Mouse (Mus musculus) MEL (cell line): ENCODE results near the gene Gbx2. TPM values are rescaled to one million over a fixed set of nuclear protein-coding genes. Genes with fewer than 3 reads are reported as not detected.

Experiments used
- DNase-seq: peaks from one replicate; pipeline ENCODE4 v3.0.0; 2011; ENCODE audit warnings: low read depth, low spot score
- H3K27ac ChIP-seq: 2 replicates; pipeline ENCODE4 v1.5.1; 2012; ENCODE audit warnings: low read depth, mild to moderate bottlenecking, control low read depth, low read length, moderate library complexity; ENCODE audit not compliant: control insufficient read depth
- H3K27me3 ChIP-seq, 2 experiments: fragments of 150-350 bp in 1 of 2; sonication (generic) in 1 of 2; 2 replicates each; pipeline ENCODE4 v1.6.1; 2012; ENCODE audit warnings: low read length in 2 of 2, mild to moderate bottlenecking in 2 of 2, improper control_type of control experiment in 1 of 2, moderate library complexity in 1 of 2; ENCODE audit not compliant: insufficient read depth in 2 of 2, control insufficient read depth in 1 of 2
- H3K36me3 ChIP-seq, 2 experiments: 2 replicates each; pipeline ENCODE4 v1.6.1; 2012 to 2014; ENCODE audit warnings: low read length in 2 of 2, improper control_type of control experiment in 1 of 2, inconsistent platforms in 1 of 2, mild to moderate bottlenecking in 1 of 2; ENCODE audit not compliant: insufficient read depth in 2 of 2, control insufficient read depth in 1 of 2
- H3K4me1 ChIP-seq, 2 experiments: fragments of 150-350 bp in 1 of 2; sonication (generic) in 1 of 2; 2 replicates each; pipeline ENCODE4 v1.6.1; 2012; ENCODE audit warnings: low read length in 2 of 2, improper control_type of control experiment in 1 of 2, mild to moderate bottlenecking in 1 of 2; ENCODE audit not compliant: insufficient read depth in 2 of 2, control insufficient read depth in 1 of 2
- H3K4me3 ChIP-seq, 2 experiments: fragments of 150-350 bp in 1 of 2; sonication (generic) in 1 of 2; 2 replicates each; pipeline ENCODE4 v1.5.1; 2012; ENCODE audit warnings: low read depth in 2 of 2, low read length in 2 of 2, mild to moderate bottlenecking in 2 of 2, moderate library complexity in 2 of 2, control low read depth in 1 of 2, improper control_type of control experiment in 1 of 2; ENCODE audit not compliant: control insufficient read depth in 1 of 2, insufficient read depth in 1 of 2
- H3K79me2 ChIP-seq: 2 replicates; pipeline ENCODE4 v1.6.1; 2012; ENCODE audit warnings: mild to moderate bottlenecking, low read length, moderate library complexity; ENCODE audit not compliant: control insufficient read depth, poor library complexity, insufficient read depth
- H3K9ac ChIP-seq: 2 replicates; pipeline ENCODE4 v1.6.1; 2012; ENCODE audit warnings: low read depth, mild to moderate bottlenecking, control low read depth, low read length, moderate library complexity; ENCODE audit not compliant: control insufficient read depth, poor library complexity, severe bottlenecking
- H3K9me3 ChIP-seq: fragments of 150-350 bp; sonication (generic); replicated peaks from 2 replicates; pipeline ENCODE4 v1.6.1; 2012; ENCODE audit warnings: mild to moderate bottlenecking, low read length, improper control_type of control experiment, moderate library complexity; ENCODE audit not compliant: insufficient read depth
- BHLHE40 ChIP-seq: IDR thresholded peaks from 2 replicates; pipeline ENCODE4 v1.6.1; 2012; ENCODE audit warnings: low read depth, mild to moderate bottlenecking, inconsistent platforms, low read length, improper control_type of control experiment, borderline replicate concordance
- E2F4 ChIP-seq: IDR thresholded peaks from 2 replicates; pipeline ENCODE4 v1.6.1; 2011; ENCODE audit warnings: low read depth, low read length, improper control_type of control experiment, borderline replicate concordance
- ELF1 ChIP-seq: IDR thresholded peaks from 2 replicates; pipeline ENCODE4 v1.6.1; 2014; ENCODE audit warnings: low read depth, mild to moderate bottlenecking, inconsistent platforms, low read length, improper control_type of control experiment, moderate library complexity
- ETS1 ChIP-seq: IDR thresholded peaks from 2 replicates; pipeline ENCODE4 v1.6.1; 2012; ENCODE audit warnings: low read depth, mild to moderate bottlenecking, inconsistent platforms, low read length, improper control_type of control experiment, moderate library complexity
- GABPA ChIP-seq: IDR thresholded peaks from 2 replicates; pipeline ENCODE4 v1.6.1; 2012; ENCODE audit warnings: low read depth, mild to moderate bottlenecking, inconsistent platforms, low read length, improper control_type of control experiment, moderate library complexity
- GATA1 ChIP-seq: IDR thresholded peaks from 2 replicates; pipeline ENCODE4 v1.6.1; 2011; ENCODE audit warnings: low read depth, low read length, improper control_type of control experiment
- HCFC1 ChIP-seq: IDR thresholded peaks from 2 replicates; pipeline ENCODE4 v1.6.1; 2012; ENCODE audit warnings: low read depth, mild to moderate bottlenecking, inconsistent platforms, low read length, improper control_type of control experiment, moderate library complexity
- JUND ChIP-seq: IDR thresholded peaks from 2 replicates; pipeline ENCODE4 v1.6.1; 2011; ENCODE audit warnings: low read depth, mild to moderate bottlenecking, improper control_type of control experiment, low read length
- KAT2A ChIP-seq: conservative IDR thresholded peaks from 2 replicates; pipeline ENCODE4 v1.6.1; 2012; ENCODE audit warnings: low read depth, low read length, improper control_type of control experiment, inconsistent platforms
- MAZ ChIP-seq: IDR thresholded peaks from 2 replicates; pipeline ENCODE4 v1.6.1; 2012; ENCODE audit warnings: low read depth, mild to moderate bottlenecking, inconsistent platforms, low read length, improper control_type of control experiment
- NELFE ChIP-seq: IDR thresholded peaks from 2 replicates; pipeline ENCODE4 v1.6.1; 2011; ENCODE audit warnings: low read depth, low read length, improper control_type of control experiment
- NRF1 ChIP-seq: IDR thresholded peaks from 2 replicates; pipeline ENCODE4 v1.6.1; 2014; ENCODE audit warnings: low read depth, mild to moderate bottlenecking, inconsistent platforms, low read length, improper control_type of control experiment, moderate library complexity; ENCODE audit not compliant: poor library complexity, insufficient read depth, severe bottlenecking
- POLR2AphosphoS2 ChIP-seq: IDR thresholded peaks from 2 replicates; pipeline ENCODE4 v1.6.1; 2011; ENCODE audit warnings: low read length, improper control_type of control experiment
- POLR2AphosphoS5 ChIP-seq: IDR thresholded peaks from 2 replicates; pipeline ENCODE4 v1.6.1; 2012; ENCODE audit warnings: low read depth, borderline replicate concordance, mild to moderate bottlenecking, inconsistent platforms, low read length, moderate library complexity, mixed read lengths
- RAD21 ChIP-seq: IDR thresholded peaks from 2 replicates; pipeline ENCODE4 v1.6.1; 2011; ENCODE audit warnings: mild to moderate bottlenecking, low read depth, low read length, improper control_type of control experiment
- SIN3A ChIP-seq: IDR thresholded peaks from 2 replicates; pipeline ENCODE4 v1.6.1; 2012; ENCODE audit warnings: low read length, improper control_type of control experiment, inconsistent platforms
- TCF12 ChIP-seq: IDR thresholded peaks from 2 replicates; pipeline ENCODE4 v1.6.1; 2014; ENCODE audit warnings: low read depth, mild to moderate bottlenecking, inconsistent platforms, low read length, improper control_type of control experiment, moderate library complexity
- UBTF ChIP-seq: IDR thresholded peaks from 2 replicates; pipeline ENCODE4 v1.6.1; 2012; ENCODE audit warnings: low read depth, mild to moderate bottlenecking, inconsistent platforms, low read length, improper control_type of control experiment, moderate library complexity, borderline replicate concordance; ENCODE audit not compliant: insufficient read depth
- USF2 ChIP-seq, 2 experiments: IDR thresholded peaks; 2 replicates each; pipeline ENCODE4 v1.6.1; 2011 to 2012; ENCODE audit warnings: improper control_type of control experiment in 2 of 2, low read length in 2 of 2, borderline replicate concordance in 1 of 2, inconsistent platforms in 1 of 2, low read depth in 1 of 2, mild to moderate bottlenecking in 1 of 2; ENCODE audit not compliant: insufficient read depth in 1 of 2
- ZC3H11A ChIP-seq: IDR thresholded peaks from 2 replicates; pipeline ENCODE4 v1.6.1; 2012; ENCODE audit warnings: low read depth, mild to moderate bottlenecking, inconsistent platforms, low read length, improper control_type of control experiment
- ZKSCAN1 ChIP-seq: IDR thresholded peaks from 2 replicates; pipeline ENCODE4 v1.6.1; 2012; ENCODE audit warnings: low read depth, mild to moderate bottlenecking, inconsistent platforms, low read length, improper control_type of control experiment, moderate library complexity
- ZMIZ1 ChIP-seq: IDR thresholded peaks from 2 replicates; pipeline ENCODE4 v1.6.1; 2012; ENCODE audit warnings: low read depth, mild to moderate bottlenecking, inconsistent platforms, low read length, improper control_type of control experiment, moderate library complexity
- ZNF384 ChIP-seq: IDR thresholded peaks from 2 replicates; pipeline ENCODE4 v1.6.1; 2012; ENCODE audit warnings: low read depth, mild to moderate bottlenecking, inconsistent platforms, low read length, improper control_type of control experiment
- polyA plus RNA-seq, 2 experiments: library from polyadenylated mRNA; stranded (reverse) in 1 of 2; unstranded in 1 of 2; fragments of >175 nt in 1 of 2; fragments of >200 nt in 1 of 2; gene quantifications; 2 replicates each; pipeline versions ENCODE4 v1.2.1 to v1.2.4; 2012; ENCODE audit warnings: low replicate concordance in 2 of 2, low read depth in 1 of 2; ENCODE audit not compliant: insufficient read length in 2 of 2, insufficient read depth in 1 of 2, missing spikeins in 1 of 2
- total RNA-seq: library from RNA; depleted of rRNA; stranded (reverse); fragments of 300-350 nt; gene quantifications from 2 replicates; pipeline ENCODE4 v1.2.3, GENCODE M21; 2012

Gene Gbx2
- total and polyA plus RNA-seq, 3 experiments: not detected

DNA sequence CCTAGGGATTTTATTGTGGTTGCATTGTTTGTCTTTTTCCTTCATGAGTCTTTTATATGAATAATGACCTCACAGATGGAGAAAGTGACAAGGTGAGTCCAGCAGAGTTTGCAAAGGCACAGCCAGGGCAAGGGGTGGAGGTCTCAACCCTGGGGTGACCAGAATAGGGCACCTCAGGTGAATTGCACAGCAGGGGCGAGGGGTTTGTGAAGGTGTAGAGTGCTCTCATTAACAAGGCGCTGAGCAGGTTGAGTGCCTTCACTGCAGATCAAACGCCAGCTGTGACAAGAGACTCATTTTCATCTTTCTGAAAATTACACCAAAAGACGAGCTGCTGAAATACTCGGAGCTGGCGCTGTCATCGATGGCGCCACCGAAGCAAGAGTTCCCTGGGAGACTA is 36.6 kb upstream of the Gbx2 start:
- no peak overlapping the region for H3K9ac ChIP-seq
- TF ChIP-seq E2F4 (no peak), ZNF384 (no peak), RAD21 (no peak), ZKSCAN1 (no peak), BHLHE40 (no peak), ZMIZ1 (no peak), ZC3H11A (no peak), GABPA (no peak), SIN3A (no peak), GATA1 (no peak), ELF1 (no peak), ETS1 (no peak), POLR2AphosphoS2 (no peak)
- H3K27ac ChIP-seq: no peak overlapping the region
- H3K36me3 ChIP-seq: no peaks in the 10 kb centered on the region
- no peaks in the 10 kb centered on the region for H3K79me2 ChIP-seq
- no peak for DNase-seq
- H3K4me3 ChIP-seq: no peak overlapping the region
- no peaks in the 10 kb centered on the region for H3K27me3 ChIP-seq
- no peaks in the 10 kb centered on the region for H3K4me1 ChIP-seq
- H3K9me3 ChIP-seq: no peaks in the 10 kb centered on the region

DNA sequence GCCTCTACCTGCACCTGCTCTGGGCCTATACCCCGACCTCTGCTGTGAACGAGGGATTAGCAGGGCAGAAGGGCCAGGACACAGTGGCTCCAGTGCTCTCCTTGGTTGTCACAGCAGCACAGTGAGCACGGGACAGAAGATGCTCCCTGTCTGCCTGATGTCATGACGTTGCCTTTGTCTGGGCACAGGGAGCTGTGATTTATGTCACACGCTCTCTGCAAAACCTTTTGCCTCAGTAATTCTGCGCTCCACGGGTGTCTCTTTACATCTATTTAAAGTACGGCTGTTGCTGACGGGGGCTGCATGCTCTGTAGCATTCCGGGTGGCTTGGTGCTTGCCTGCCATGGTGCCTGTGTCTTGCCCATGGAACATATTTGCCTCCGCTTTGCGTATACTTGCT is 33.4 kb upstream of the Gbx2 start:
- Histone ChIP-seq H3K4me1 (no peaks in the 10 kb centered on the region), H3K4me3 (no peak overlapping the region), H3K9me3 (no peaks in the 10 kb centered on the region), H3K79me2 (no peaks in the 10 kb centered on the region), H3K27ac (no peak overlapping the region), H3K36me3 (no peaks in the 10 kb centered on the region), H3K27me3 (no peaks in the 10 kb centered on the region), H3K9ac (no peak overlapping the region)
- TF ChIP-seq ZC3H11A: no peak
- TF ChIP-seq UBTF: no peak
- no peak for TF ChIP-seq USF2 (IDR thresholded peaks at IDR 0.05; ENCODE audit: borderline replicate concordance in 1 of 2, insufficient read depth in 1 of 2, low read depth in 1 of 2, low read length in 2 of 2)
- no peak for TF ChIP-seq NRF1
- TF ChIP-seq RAD21: no peak
- TF ChIP-seq POLR2AphosphoS2: no peak
- no peak for TF ChIP-seq TCF12
- no peak for TF ChIP-seq BHLHE40
- TF ChIP-seq KAT2A: no peak
- no peak for TF ChIP-seq POLR2AphosphoS5
- TF ChIP-seq MAZ: no peak
- TF ChIP-seq ETS1: no peak
- TF ChIP-seq GABPA: no peak
- TF ChIP-seq HCFC1: no peak
- TF ChIP-seq JUND: no peak
- no peak for TF ChIP-seq NELFE
- no peak for DNase-seq
